8 mouse cellular contexts compared by ENCODE assay signal in genomic region chr1:126597376-126597775, GRCm38 (mm10).
DNase-seq lines count a peak whose midpoint lies in the region.

No protein-coding gene starts in this region.

- DNase-seq in gastrocnemius, postnatal 14 days = peak; percentile 38
- DNase-seq in gastrocnemius, adult 18-20 months (ENCODE audit: low spot score) = no peak
- DNase-seq in right cerebral cortex, postnatal 14 days = peak; percentile 8
- no peak for DNase-seq in right cerebral cortex, postnatal 4 days
- peak; percentile 21 to 39 for DNase-seq in kidney, postnatal 36 days
- DNase-seq in skeletal muscle tissue, adult 2 months (ENCODE audit: low read depth, low spot score) = peak; percentile 45
- DNase-seq in T-cell, adult 2 months (ENCODE audit: low spot score) = no peak
- DNase-seq in left cerebral cortex, postnatal 4 days = no peak

- intact Hi-C loops in gastrocnemius, postnatal 14 days (cut with DNase I; ENCODE audit: low total_unique reads) = no loop called here
- intact Hi-C loops in left cerebral cortex, postnatal 4 days (cut with DNase I) = no loop called here

Comparison
In these comparisons a context has a peak if more than half of its experiments do, and no peak if none do; other contexts are left out.
1. DNase-seq: peak in gastrocnemius, postnatal 14 days (single experiment), right cerebral cortex, postnatal 14 days (single experiment), kidney, postnatal 36 days (2 of 2) and skeletal muscle tissue, adult 2 months (single experiment); none in gastrocnemius, adult 18-20 months (single experiment), right cerebral cortex, postnatal 4 days (single experiment), T-cell, adult 2 months (single experiment) and left cerebral cortex, postnatal 4 days (single experiment).